Mouse (Mus musculus) embryonic fibroblast, embryonic 13.5 days (primary cell): ENCODE measurements around the gene Slc31a2.

Experiments
- CTCF ChIP-seq: IDR thresholded peaks from 2 replicates; pipeline ENCODE4 v1.5.1; 2011; ENCODE audit warnings: mild to moderate bottlenecking, control low read depth, low read length, moderate library complexity, borderline replicate concordance; ENCODE audit not compliant: insufficient read depth
- POLR2A ChIP-seq: IDR thresholded peaks from 2 replicates; pipeline ENCODE4 v1.6.1; 2011; ENCODE audit warnings: low read depth, mild to moderate bottlenecking, control low read depth, low read length, moderate library complexity

GRCm38 (mm10) chr4:62316456-62316855, 54.1 kb downstream of the Slc31a2 start:
- TF ChIP-seq POLR2A (no peak), CTCF (no peak)
